Mouse (Mus musculus): ENCODE results near the gene Cfc1. TPM values are rescaled to one million over a fixed set of nuclear protein-coding genes. Genes with fewer than 3 reads are reported as not detected.
"Not testable (repeated sequence)": the region's sequence is repeated elsewhere in the genome, so short reads cannot be mapped to it uniquely, and the experiment has no call there.

Cfc1 gene
- polyA plus RNA-seq, 1 experiment from 2014 or later = 0.60 TPM

GRCm38 (mm10) chr1:34511027-34511426 lies 24.4 kb upstream of the Cfc1 start:
- ATAC-seq = no peak; the same call in 1 of the 2 replicates
- peaks cover 2% of the 10 kb centered on the region; the same call in 1 of the 2 replicates for H3K4me1 ChIP-seq (ENCODE audit: control insufficient read depth, insufficient read depth, low read length)
- no peak overlapping the region for H3K9ac ChIP-seq (ENCODE audit: low read depth, low read length)
- no peaks in the 10 kb centered on the region for H3K9me3 ChIP-seq (replicated peaks; ENCODE audit: control insufficient read depth, low read length, poor library complexity, severe bottlenecking)
- H3K4me3 ChIP-seq (ENCODE audit: low read depth, low read length) = no peak overlapping the region
- H3K36me3 ChIP-seq (ENCODE audit: control insufficient read depth, insufficient read depth, low read length) = no peaks in the 10 kb centered on the region
- WGBS = 0% methylated on average over 3 of the region's 3 CpGs
- no peak overlapping the region for H3K27ac ChIP-seq (ENCODE audit: low read length)
- no peak overlapping the region for H3K4me2 ChIP-seq (ENCODE audit: low read length)
- no peaks in the 10 kb centered on the region for H3K27me3 ChIP-seq (ENCODE audit: control insufficient read depth, insufficient read depth, low read depth, low read length)

DNA sequence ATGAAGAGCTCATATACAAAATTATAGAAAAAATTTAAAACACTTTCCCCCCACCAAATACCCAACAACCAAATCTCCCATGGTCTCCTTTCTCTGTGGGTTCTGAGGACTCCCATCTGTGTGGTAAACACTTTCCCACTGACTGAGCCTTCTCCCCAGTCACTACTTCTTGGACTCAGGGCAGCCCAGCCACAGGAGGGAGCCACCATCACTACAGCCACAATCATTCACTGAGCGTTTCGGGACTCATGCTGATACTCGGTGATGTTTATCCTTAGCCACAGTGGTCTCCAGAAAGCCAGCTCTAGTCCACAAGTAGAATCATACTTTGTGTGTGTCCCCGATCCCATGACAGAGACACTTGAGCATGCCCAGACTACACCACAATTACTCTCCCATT lies 22.4 kb upstream of the Cfc1 start:
- no peak for ATAC-seq
- no peaks in the 10 kb centered on the region for H3K36me3 ChIP-seq (ENCODE audit: control insufficient read depth, insufficient read depth, low read length)
- no peak overlapping the region for H3K27ac ChIP-seq (ENCODE audit: low read length)
- no peak overlapping the region for H3K9ac ChIP-seq (ENCODE audit: low read depth, low read length)
- H3K27me3 ChIP-seq (ENCODE audit: control insufficient read depth, insufficient read depth, low read depth, low read length) = no peaks in the 10 kb centered on the region
- no peak overlapping the region for H3K4me3 ChIP-seq (ENCODE audit: low read depth, low read length)
- H3K9me3 ChIP-seq (replicated peaks; ENCODE audit: control insufficient read depth, low read length, poor library complexity, severe bottlenecking) = no peaks in the 10 kb centered on the region
- H3K4me1 ChIP-seq (ENCODE audit: control insufficient read depth, insufficient read depth, low read length) = peaks cover 2% of the 10 kb centered on the region; the same call in 1 of the 2 replicates
- H3K4me2 ChIP-seq (ENCODE audit: low read length) = no peak overlapping the region
- WGBS = 86% methylated on average over 4 of the region's 4 CpGs

- Histone ChIP-seq H3K9me3 (replicated peaks; ENCODE audit: control insufficient read depth, low read length, poor library complexity, severe bottlenecking) (no peaks in the 10 kb centered on the region), H3K27ac (ENCODE audit: low read length) (no peak overlapping the region), H3K4me3 (ENCODE audit: low read depth, low read length) (no peak overlapping the region), H3K4me1 (ENCODE audit: control insufficient read depth, insufficient read depth, low read length) (no peaks in the 10 kb centered on the region), H3K36me3 (ENCODE audit: control insufficient read depth, insufficient read depth, low read length) (no peaks in the 10 kb centered on the region), H3K4me2 (ENCODE audit: low read length) (no peak overlapping the region), H3K27me3 (ENCODE audit: control insufficient read depth, insufficient read depth, low read depth, low read length) (no peaks in the 10 kb centered on the region), H3K9ac (ENCODE audit: low read depth, low read length) (no peak overlapping the region)
- no peak for ATAC-seq
- 56% methylated on average over 5 of the region's 5 CpGs for WGBS
These were observed 18.9 kb upstream of the Cfc1 start for GRCm38 (mm10) chr1:34516595-34516994.

DNA sequence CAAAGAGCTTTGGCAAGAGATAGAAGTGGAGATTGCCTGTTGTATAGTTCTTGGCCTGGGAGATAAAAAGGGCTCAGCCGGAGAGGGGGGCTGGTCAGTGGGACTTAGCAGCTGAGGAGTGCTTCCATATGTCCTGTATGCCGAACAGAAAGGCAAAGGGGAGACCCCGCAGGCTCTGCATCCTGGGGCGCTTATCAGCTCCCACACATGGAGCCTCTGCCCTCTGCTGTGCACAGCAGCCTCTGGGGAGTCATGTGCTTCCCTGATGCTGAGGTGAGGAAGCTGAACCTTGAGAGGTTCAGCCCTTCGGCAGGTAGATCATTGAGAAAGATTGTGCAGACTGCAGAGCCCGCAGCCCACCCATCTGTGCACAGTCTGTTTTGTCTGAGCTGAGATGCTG lies 18.2 kb upstream of the Cfc1 start:
- H3K9ac ChIP-seq (ENCODE audit: low read depth, low read length); ATAC-seq; H3K36me3 ChIP-seq (ENCODE audit: control insufficient read depth, insufficient read depth, low read length); H3K27me3 ChIP-seq (ENCODE audit: control insufficient read depth, insufficient read depth, low read depth, low read length); H3K4me1 ChIP-seq (ENCODE audit: control insufficient read depth, insufficient read depth, low read length); H3K9me3 ChIP-seq (replicated peaks; ENCODE audit: control insufficient read depth, low read length, poor library complexity, severe bottlenecking); H3K27ac ChIP-seq (ENCODE audit: low read length); H3K4me2 ChIP-seq (ENCODE audit: low read length); H3K4me3 ChIP-seq (ENCODE audit: low read depth, low read length): not testable (repeated sequence)
- WGBS = 64% methylated on average over 5 of the region's 6 CpGs

DNA sequence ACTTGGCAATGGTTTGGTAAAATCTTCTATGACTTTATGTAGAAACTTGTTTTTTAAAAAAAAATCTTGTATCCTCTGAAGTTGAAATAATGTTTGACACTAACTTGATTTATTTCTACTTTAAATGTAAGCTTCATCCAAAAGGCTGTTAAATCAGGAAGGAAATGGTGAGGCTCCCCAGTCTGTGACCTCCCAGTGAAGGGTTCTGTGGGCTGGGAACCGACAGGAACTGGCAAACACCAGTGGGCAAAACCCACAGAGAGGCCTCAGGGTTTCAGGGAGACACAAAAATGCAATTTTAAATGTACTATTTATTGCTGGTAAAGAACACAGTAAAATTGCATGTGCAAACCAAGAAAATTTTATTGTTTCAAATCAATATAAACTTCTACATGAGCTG lies 17.7 kb upstream of the Cfc1 start:
- not testable (repeated sequence) for H3K36me3 ChIP-seq (ENCODE audit: control insufficient read depth, insufficient read depth, low read length); H3K27ac ChIP-seq (ENCODE audit: low read length); H3K4me3 ChIP-seq (ENCODE audit: low read depth, low read length); H3K27me3 ChIP-seq (ENCODE audit: control insufficient read depth, insufficient read depth, low read depth, low read length); H3K9me3 ChIP-seq (replicated peaks; ENCODE audit: control insufficient read depth, low read length, poor library complexity, severe bottlenecking); H3K9ac ChIP-seq (ENCODE audit: low read depth, low read length); H3K4me1 ChIP-seq (ENCODE audit: control insufficient read depth, insufficient read depth, low read length); ATAC-seq; H3K4me2 ChIP-seq (ENCODE audit: low read length)
- 74% methylated on average over 1 of the region's 1 CpGs for WGBS

- Histone ChIP-seq H3K4me3 (ENCODE audit: low read depth, low read length) (no peak overlapping the region), H3K9me3 (replicated peaks; ENCODE audit: control insufficient read depth, low read length, poor library complexity, severe bottlenecking) (no peaks in the 10 kb centered on the region), H3K4me2 (ENCODE audit: low read length) (no peak overlapping the region), H3K27ac (ENCODE audit: low read length) (no peak overlapping the region), H3K4me1 (ENCODE audit: control insufficient read depth, insufficient read depth, low read length) (no peaks in the 10 kb centered on the region), H3K36me3 (ENCODE audit: control insufficient read depth, insufficient read depth, low read length) (no peaks in the 10 kb centered on the region), H3K27me3 (ENCODE audit: control insufficient read depth, insufficient read depth, low read depth, low read length) (no peaks in the 10 kb centered on the region), H3K9ac (ENCODE audit: low read depth, low read length) (no peak overlapping the region)
- WGBS = 77% methylated on average over 1 of the region's 1 CpGs
- ATAC-seq = no peak
These were observed 17.2 kb upstream of the Cfc1 start for GRCm38 (mm10) chr1:34518259-34518658.

DNA sequence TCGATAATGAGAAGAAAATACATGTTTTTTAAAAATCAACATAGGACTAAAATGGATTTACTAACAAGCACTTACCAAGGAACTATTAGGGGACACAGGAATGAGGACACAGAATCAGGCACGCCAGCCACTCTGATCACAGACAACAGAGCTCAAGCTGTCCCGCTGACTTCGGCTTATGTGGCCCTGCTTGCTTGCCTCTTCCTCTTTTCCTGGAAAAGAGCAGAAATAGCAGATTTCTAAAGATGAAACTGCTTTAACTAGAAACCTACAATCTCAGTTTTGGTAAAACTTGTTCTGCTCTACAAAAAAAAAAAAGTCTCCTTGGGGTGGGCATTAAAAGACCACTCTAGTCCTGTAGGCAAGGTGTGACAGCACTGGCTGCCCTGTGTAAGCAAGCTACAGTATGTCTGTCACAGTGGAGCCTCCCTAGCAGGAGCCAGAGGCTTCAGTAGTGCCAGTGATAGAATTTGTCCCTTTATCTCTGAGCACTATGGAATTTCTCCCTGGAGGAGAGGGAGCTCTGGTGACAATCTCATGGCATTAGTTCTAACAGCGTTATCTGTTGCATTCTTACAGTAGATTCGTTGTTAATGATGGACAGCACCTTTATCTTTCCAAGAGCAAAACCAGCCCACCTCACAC lies 13.1 kb upstream of the Cfc1 start:
- Histone ChIP-seq H3K4me2 (ENCODE audit: low read length) (no peak overlapping the region), H3K36me3 (ENCODE audit: control insufficient read depth, insufficient read depth, low read length) (no peaks in the 10 kb centered on the region), H3K4me1 (ENCODE audit: control insufficient read depth, insufficient read depth, low read length) (no peaks in the 10 kb centered on the region), H3K9ac (ENCODE audit: low read depth, low read length) (no peak overlapping the region), H3K27me3 (ENCODE audit: control insufficient read depth, insufficient read depth, low read depth, low read length) (no peaks in the 10 kb centered on the region), H3K9me3 (replicated peaks; ENCODE audit: control insufficient read depth, low read length, poor library complexity, severe bottlenecking) (no peaks in the 10 kb centered on the region), H3K4me3 (ENCODE audit: low read depth, low read length) (no peak overlapping the region), H3K27ac (ENCODE audit: low read length) (no peak overlapping the region)
- ATAC-seq = no peak
- whole genome bisulfite sequencing = 82% methylated on average over 6 of the region's 6 CpGs

- Histone ChIP-seq H3K4me2 (ENCODE audit: low read length) (no peak overlapping the region), H3K4me3 (ENCODE audit: low read depth, low read length) (no peak overlapping the region), H3K27ac (ENCODE audit: low read length) (no peak overlapping the region), H3K9me3 (replicated peaks; ENCODE audit: control insufficient read depth, low read length, poor library complexity, severe bottlenecking) (no peaks in the 10 kb centered on the region), H3K4me1 (ENCODE audit: control insufficient read depth, insufficient read depth, low read length) (no peaks in the 10 kb centered on the region), H3K27me3 (ENCODE audit: control insufficient read depth, insufficient read depth, low read depth, low read length) (no peaks in the 10 kb centered on the region), H3K36me3 (ENCODE audit: control insufficient read depth, insufficient read depth, low read length) (no peaks in the 10 kb centered on the region), H3K9ac (ENCODE audit: low read depth, low read length) (no peak overlapping the region)
- WGBS = 91% methylated on average over 3 of the region's 3 CpGs
- ATAC-seq = no peak
These were observed 12.6 kb upstream of the Cfc1 start for GRCm38 (mm10) chr1:34522850-34523244.

- ATAC-seq = no peak
- WGBS = 80% methylated on average over 3 of the region's 3 CpGs
- H3K9ac ChIP-seq (ENCODE audit: low read depth, low read length) = no peak overlapping the region
- H3K27ac ChIP-seq (ENCODE audit: low read length) = no peak overlapping the region
- no peaks in the 10 kb centered on the region for H3K36me3 ChIP-seq (ENCODE audit: control insufficient read depth, insufficient read depth, low read length)
- H3K4me3 ChIP-seq (ENCODE audit: low read depth, low read length) = no peak overlapping the region
- H3K9me3 ChIP-seq (replicated peaks; ENCODE audit: control insufficient read depth, low read length, poor library complexity, severe bottlenecking) = no peaks in the 10 kb centered on the region
- H3K4me2 ChIP-seq (ENCODE audit: low read length) = no peak overlapping the region
- no peaks in the 10 kb centered on the region for H3K27me3 ChIP-seq (ENCODE audit: control insufficient read depth, insufficient read depth, low read depth, low read length)
- H3K4me1 ChIP-seq (ENCODE audit: control insufficient read depth, insufficient read depth, low read length) = no peaks in the 10 kb centered on the region
These were observed 11.8 kb upstream of the Cfc1 start for GRCm38 (mm10) chr1:34523647-34524046.

Data from midbrain, embryonic 16.5 days (tissue).